Mouse (Mus musculus) urinary bladder, postnatal 10 days (tissue): ENCODE measurements around the gene Capn1.
"Not testable (repeated sequence)": the region's sequence is repeated elsewhere in the genome, so short reads cannot be mapped to it uniquely, and the experiment has no call there.

Experiments used
- DNase-seq: peaks from one replicate; pipeline ENCODE4 v3.0.0; 2022; ENCODE audit warnings: low spot score

Capn1 gene

GRCm38 (mm10) chr19:6015511-6016315, at the start of gene Capn1:
TSS of gene Capn1 (minus strand) at chr19:6015897.
- peak; percentile 28 for DNase-seq

- DNase-seq: no peak
These were observed 47.4 kb upstream of the Capn1 start for GRCm38 (mm10) chr19:6063081-6063480.

DNA sequence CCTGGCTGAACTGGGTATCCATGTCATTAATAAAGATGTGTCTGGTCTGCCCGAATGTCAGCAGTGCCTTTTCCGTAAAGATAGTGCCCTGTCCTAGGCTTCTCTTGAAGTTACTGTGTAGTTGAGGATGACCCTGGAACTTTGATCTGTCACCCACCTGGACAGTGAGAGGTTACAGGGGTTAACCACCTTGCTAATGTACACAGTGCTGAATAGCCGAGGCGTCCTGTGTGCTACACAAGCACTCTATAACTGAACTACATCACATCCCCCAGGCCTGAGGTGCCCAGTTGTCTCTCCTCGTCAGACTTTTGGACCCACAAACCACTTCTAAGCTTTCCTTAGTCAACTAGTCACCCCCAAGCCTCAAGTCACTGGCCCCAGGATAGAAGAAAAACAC, 46.7 kb upstream of the Capn1 start:
- DNase-seq: no peak

DNA sequence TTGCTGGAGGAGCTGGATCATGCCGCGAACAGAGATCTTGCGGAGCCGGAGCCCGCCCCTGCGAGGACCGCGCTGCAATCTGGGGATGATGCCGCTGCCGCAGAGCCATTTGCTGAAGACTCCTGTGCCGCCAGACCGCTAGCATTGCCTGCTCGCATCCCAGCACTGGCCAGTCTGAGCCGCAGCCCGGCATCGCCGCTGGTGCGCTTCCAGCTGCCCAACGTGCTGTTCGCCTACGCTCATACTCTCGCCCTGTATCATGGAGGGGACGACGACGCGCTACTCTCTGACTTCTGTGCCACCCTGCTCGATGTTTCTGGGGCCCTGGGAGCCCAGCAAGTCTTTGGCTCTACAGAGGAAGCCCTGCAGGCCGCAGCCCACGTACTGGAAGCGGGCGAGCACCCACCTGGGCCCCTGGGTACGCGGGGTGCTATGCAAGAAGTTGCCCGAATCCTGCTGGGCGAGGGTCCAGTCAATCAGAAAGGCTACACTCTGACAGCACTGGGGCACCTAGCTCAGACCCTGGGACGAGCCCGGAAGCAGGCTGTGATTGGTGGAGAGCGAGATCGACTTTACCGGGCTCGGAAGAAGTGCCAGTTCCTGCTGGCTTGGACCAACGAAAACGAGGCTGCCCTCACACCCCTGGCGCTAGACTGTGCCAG, 46.1 kb upstream of the Capn1 start:
- no peak for DNase-seq

GRCm38 (mm10) chr19:6061021-6061533, 45.4 kb upstream of the Capn1 start, which contains the start of gene Znhit2:
TSS of gene Znhit2 (plus strand) at chr19:6061192.
- peak; percentile 62 for DNase-seq

DNA sequence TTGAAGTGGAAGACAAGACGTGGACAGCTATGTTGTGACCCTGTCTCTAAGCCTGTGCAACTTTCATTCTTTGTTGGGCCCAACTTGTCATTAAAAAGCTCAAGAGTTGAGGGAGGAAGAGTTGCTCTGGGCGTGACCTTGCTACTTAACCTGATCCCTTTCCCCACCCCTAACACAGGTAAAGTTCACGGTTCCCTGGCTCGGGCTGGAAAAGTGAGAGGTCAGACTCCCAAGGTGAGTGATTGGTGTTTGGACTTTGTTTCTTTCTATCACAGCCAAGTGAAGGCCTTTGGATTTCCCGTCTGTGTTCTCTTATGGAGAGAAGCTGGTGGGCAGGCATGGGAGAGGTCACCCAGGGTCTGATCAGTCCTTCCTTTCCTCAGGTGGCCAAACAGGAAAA, 43.3 kb upstream of the Capn1 start:
- no peak for DNase-seq

GRCm38 (mm10) chr19:6058513-6058912, 42.8 kb upstream of the Capn1 start:
- DNase-seq: no peak

DNA sequence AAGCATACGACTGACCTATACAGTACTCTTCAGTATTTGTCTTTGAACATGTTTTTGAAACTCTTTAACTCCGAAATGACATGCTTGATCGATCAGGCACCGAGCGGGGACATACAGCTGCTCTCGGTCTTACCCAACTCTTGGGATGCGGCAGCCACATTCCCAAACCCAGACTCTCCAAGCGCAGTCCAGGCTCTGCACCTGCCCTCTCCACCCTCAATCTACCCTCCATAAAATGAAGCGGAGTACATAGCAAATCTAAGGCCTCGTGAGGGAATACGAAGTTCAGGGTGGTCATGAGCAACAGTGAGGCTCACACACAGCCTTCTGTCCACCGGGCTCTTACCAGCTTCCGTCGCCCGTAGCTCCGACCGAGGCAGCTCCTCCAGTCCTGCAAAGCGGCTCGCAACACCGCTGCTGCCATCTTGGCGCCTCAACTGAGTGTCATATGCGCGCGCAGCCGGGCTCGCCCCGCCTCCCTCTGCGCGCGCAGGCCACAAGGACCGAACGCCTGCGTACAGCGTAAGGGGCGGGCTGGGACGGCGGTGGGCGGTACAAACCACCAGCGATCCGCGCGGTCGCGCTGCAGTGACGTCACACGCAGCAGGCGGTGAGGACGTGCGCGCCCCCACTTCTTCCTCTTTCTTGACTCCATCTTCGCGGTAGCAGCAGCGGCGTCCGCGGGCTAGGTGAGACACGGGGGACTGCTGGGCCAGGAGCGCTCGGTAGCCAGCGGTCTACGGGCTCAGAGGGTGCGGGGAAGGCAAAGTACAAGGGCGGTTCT, 41.8 kb upstream of the Capn1 start, which contains the start of the genes Mrpl49 and Fau:
Mrpl49 (minus strand) TSS at position 473 of the 784 bp plus-strand sequence.
Fau (plus strand) TSS at position 532 of the 784 bp plus-strand sequence.
- DNase-seq: peak; percentile 93

DNA sequence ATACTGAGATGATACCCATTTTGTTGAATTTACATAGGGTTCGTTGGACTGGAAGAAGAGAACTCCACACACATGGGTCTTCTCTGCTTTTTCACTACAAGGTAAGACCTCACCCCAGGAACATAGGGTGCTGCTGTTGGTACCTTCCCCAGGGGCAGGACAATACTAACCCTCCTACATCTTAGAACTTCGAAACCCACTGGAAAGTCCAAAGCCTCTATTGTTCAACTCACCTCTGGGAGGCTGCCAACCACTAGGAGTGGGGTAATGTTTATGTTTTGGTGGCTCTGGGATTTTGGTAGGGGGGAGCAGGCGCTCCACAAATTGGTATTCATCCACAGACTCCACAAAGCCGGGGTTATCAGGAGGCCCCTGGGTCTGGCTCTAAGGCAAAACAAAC, 41.0 kb upstream of the Capn1 start:
- DNase-seq: no peak

DNA sequence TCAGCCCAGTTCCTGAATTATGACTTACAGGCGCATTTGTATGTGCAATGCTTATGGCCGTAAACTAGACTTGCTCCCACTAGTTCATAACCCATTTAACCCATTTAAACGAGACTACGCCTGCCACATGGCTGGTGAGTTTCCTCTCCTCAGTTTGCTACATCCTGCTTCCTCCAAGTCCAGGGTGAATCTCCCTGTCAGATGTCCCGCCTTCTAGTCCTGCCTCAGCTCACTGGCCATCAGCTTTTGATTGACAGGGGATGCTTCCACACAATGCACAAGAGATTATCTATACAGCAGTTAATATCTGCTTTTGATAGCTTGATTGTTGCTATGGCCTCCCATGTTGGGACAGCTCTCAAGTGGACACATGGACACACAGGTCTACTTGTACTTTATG, 38.6 kb upstream of the Capn1 start:
- no peak for DNase-seq

DNA sequence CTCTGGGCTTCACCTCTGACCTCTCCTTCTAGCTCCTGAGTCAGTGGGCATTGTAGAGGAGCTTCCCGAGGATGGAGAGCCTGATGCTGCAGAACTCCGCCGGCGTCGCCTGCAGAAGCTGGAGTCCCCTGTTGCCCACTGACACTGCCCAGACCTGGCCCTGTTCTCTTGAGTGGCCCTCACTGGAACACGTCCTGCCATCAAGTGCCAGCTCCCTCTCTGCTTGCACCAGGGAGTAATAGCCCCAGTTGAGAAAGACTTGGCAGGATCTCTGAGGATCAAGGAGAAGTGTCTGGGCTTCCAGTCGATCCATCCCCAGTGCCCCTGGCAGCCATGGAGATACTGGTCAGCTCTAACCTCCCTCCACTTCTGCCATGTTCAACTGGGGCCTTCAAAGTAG, 36.8 kb upstream of the Capn1 start:
- no peak for DNase-seq

GRCm38 (mm10) chr19:6048681-6049410, 33.1 kb upstream of the Capn1 start:
- no peak for DNase-seq

GRCm38 (mm10) chr19:6047899-6048166, 32.1 kb upstream of the Capn1 start:
- DNase-seq: no peak

DNA sequence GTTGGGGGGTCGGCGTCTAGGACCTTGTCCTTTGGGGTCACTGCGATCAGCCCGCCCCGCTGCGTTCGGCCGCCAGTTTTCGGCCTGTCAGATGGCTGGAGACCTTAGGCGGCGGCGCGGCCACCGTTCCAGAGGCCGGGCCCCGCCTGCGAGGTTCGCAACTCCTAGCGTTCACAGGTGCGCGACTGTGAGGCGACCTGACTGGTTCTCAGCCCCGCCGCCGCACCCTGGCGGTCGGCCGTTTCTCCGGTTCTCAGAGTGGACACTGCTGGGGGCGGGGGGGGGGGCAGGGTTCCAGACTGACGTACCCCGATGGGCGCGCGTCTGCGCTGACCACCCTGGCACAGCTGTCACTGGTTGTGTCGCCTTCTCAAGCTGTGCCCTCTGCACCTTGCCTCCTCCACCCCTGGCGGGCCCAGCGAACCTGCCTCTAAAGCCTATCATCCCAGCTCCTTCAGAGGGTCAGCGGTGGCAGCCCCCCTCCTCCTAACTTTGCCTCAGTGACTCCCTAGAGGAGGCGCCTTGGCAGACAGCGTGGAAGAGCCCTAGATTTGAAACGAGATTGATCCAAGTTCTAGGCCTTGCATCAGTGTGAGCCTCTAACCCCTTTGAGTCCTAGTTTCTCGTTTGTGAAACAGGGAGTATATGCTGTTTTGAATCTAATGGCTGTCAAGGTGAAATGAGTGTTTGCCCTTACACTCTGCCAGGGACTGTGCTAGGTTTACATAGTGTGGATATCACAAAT, 31.6 kb upstream of the Capn1 start:
- no peak for DNase-seq

DNA sequence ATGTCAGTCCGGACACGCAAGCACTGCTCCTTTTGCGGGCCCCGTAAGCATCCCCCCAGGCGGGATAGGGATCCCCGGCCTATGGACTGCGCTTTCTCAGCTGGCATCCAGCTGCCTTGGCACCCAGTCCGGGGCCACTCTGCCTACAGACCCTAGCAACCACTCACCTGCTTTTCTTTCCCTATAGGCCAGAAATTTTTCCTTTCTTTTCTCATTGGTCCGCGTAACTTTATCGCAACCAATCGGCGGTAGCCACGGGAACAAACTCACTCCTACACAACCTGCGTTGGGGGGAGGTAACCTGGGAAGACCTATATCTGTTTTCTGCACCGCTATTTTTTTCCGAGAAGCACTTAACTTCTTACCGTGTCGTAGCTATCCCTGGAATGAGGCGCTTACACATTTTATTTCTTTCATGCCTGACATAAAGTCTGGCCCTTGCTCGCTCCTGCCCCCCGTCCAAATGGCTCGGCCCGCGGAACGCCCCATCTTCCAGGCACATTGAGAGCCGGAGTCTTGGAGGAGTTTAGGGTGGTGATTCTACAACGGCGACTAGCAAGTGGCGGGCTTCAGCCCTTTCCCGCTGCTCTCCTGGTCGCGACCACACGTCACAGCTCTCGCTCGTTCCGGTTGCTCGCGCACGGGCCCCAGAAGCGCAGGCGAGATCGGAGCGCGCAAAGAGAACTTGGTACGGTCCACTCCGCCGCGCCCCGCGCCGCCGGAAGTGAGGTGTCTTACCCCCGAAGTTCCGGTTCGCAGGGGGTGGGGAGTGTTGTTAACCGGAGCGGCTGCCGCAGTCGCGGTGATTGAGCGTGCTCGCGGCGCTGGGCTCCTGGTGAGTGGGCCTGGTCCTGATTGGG, 30.8 kb upstream of the Capn1 start, which contains the start of gene Syvn1:
Syvn1 (plus strand) TSS at position 283 of the 860 bp plus-strand sequence.
- peak; percentile 70 for DNase-seq

DNA sequence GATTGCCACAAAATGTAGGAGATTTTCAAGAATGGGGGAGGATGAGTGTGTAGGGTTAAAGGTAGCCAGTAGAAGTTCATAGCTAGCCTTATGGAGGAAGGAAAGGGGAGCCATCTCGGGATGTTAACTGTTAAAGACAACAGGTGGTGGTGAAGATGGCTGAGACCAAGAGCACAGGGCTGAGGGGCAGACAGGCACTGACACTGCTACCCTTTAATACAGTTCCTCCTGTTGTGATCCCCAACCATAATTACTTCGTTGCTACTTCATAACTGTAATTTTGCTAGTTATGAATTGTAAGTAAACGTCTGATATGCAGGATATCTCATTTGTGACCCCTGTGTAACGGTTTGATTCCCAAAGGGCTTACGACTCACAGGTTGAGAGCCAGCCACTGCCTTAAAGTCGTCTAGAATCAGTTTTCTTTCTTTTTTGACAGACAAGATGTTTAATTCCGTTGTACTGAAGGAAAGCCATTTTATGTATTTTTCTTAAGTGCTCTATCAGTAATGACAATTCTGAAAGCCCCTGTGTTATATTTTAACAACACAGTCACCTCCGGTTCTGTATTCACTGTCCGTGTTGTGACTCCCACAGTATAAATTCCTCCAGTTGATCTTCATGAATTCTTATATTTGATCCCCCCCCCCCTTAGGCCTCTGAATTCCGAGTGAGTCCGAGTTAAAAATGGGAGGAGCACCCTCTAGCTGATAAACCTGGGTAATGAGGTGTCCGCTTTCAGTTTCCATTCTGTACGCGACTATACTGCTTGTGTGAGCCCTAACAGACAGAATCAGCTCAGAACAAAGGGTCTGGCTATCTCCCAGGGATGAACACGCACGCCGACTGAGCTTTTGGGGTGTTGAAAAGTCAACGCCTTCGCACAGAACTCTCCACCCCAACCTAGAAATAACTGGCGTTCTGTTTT, 29.9 kb upstream of the Capn1 start:
- DNase-seq: no peak

GRCm38 (mm10) chr19:6044102-6044501, 28.4 kb upstream of the Capn1 start:
- not testable (repeated sequence) for DNase-seq

DNA sequence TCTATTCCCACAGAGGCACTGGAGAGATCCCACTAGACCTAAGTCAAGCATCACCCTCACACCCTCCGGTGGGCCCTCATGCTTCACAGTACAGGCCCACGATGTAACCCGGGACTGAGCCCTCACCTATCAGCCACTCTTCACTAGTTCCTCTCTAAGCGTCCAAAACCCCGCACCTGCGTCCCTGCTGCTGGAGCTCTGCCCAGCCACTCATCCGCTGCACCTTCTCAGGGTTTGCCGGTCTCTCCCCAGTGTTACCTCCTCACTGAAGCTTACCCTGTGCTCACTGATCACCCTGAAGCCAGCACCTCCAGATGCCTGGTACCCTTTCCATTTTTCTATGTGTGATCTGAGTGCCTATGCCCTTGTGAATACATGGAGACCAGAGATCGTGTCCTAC, 26.6 kb upstream of the Capn1 start:
- no peak for DNase-seq

GRCm38 (mm10) chr19:6040002-6040401, 24.3 kb upstream of the Capn1 start:
- DNase-seq: no peak
